Mouse (Mus musculus): Measurements from ENCODE around the gene Snx18. TPM values are rescaled to one million over a fixed set of nuclear protein-coding genes. Genes with fewer than 3 reads are reported as not detected.

Snx18 gene
- total and polyA plus RNA-seq, 2 experiments from 2014 or later: 11.1 to 38.2 TPM

DNA sequence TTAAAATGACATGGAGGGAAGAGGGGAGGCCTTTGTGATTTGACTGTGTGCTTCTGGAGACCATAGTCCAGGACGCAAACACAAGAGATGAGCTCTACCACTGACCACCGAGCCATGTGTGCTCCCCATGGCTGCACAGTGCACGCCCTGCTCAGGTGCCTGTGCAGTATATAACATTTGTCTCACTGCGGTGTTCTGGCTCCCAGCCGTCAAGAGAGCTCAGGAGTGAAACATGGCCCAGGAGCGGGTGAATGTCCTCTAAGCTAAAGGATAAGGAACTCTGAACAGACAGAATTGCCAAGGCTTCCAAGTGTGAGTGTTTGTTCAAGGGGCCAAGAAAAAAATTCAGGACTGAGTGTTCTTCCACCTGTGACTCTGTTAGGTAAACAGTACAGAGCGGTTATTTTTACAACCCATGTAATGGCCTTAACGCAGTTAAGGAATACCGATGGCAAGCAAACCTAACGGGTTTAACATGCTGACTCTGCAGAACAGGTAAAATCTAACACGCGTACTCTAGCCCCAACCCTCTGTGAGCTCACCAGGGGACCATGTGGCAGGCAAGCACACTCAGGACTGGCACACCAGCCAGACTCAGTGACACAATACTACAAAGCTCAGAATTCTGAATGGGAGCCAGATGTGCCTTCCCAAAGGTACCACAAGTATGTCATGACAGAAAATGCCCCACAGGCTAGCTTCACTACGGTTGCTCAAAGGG is 21.4 kb downstream of the Snx18 start:
- no peak for TF ChIP-seq CTCF (IDR thresholded peaks at IDR 0.05; ENCODE audit: low read depth)
- Histone ChIP-seq H3K36me3 (ENCODE audit: insufficient read depth, low read length) (no peaks in the 10 kb centered on the region), H3K9me3 (ENCODE audit: low read length) (no peaks in the 10 kb centered on the region), H3K4me2 (ENCODE audit: low read depth, low read length) (no peak overlapping the region), H3K4me3 (ENCODE audit: low read length) (no peak overlapping the region), H3K9ac (replicated peaks; ENCODE audit: low read length) (no peak overlapping the region), H3K27ac (no peak overlapping the region), H3K4me1 (ENCODE audit: insufficient read depth, low read length) (peaks cover 4% of the 10 kb centered on the region; the same call in 1 of the 2 replicates), H3K27me3 (ENCODE audit: insufficient read depth, low read length) (no peaks in the 10 kb centered on the region)
- no peak; the same call in 1 of the 2 replicates for ATAC-seq
- 62% methylated on average over 13 of the region's 13 CpGs for WGBS
- no peak for DNase-seq (ENCODE audit: low spot score)

GRCm38 (mm10) chr13:113595987-113596386 is 22.4 kb downstream of the Snx18 start:
- ATAC-seq (peak; percentile 31; the same call in 1 of the 2 replicates), DNase-seq (ENCODE audit: low spot score) (no peak)
- H3K9ac ChIP-seq (replicated peaks; ENCODE audit: low read length): 0 out of 2 replicates have a peak overlapping the region, but pooled peaks have one; percentile 5
- H3K9me3 ChIP-seq (ENCODE audit: low read length): no peaks in the 10 kb centered on the region
- 30% methylated on average over 8 of the region's 8 CpGs for WGBS
- H3K27ac ChIP-seq: no peak overlapping the region
- peaks cover 4% of the 10 kb centered on the region; the same call in 1 of the 2 replicates for H3K4me1 ChIP-seq (ENCODE audit: insufficient read depth, low read length)
- no peaks in the 10 kb centered on the region for H3K36me3 ChIP-seq (ENCODE audit: insufficient read depth, low read length)
- H3K4me2 ChIP-seq (ENCODE audit: low read depth, low read length): no peak overlapping the region
- no peak overlapping the region for H3K4me3 ChIP-seq (ENCODE audit: low read length)
- TF ChIP-seq CTCF (IDR thresholded peaks at IDR 0.05; ENCODE audit: low read depth): peak; percentile 25; the same call in 1 of the 2 replicates
- no peaks in the 10 kb centered on the region for H3K27me3 ChIP-seq (ENCODE audit: insufficient read depth, low read length)

DNA sequence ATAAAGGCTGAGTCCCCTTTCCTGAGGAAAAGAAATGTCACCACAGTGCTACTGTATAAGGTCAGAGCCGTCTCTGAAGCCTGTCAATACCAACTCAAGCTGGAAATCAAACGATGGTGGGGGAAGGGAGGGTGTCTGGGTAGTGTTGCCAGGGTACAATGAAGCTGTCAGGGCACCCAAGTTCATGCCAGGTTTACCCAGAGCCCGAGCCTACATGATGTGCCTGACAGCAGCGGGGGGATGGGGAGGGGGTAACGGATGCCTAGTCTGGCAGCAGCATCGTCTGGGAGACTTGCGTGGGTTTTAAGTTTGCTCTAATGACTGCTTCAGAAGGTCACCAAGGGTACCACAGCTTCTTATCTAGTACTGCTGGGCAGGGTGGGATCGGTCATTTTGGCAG is 23.1 kb downstream of the Snx18 start:
- WGBS: 28% methylated on average over 8 of the region's 8 CpGs
- Histone ChIP-seq H3K9ac (replicated peaks; ENCODE audit: low read length) (no peak overlapping the region), H3K9me3 (ENCODE audit: low read length) (no peaks in the 10 kb centered on the region), H3K4me1 (ENCODE audit: insufficient read depth, low read length) (peaks cover 4% of the 10 kb centered on the region; the same call in 1 of the 2 replicates), H3K4me3 (ENCODE audit: low read length) (no peak overlapping the region), H3K36me3 (ENCODE audit: insufficient read depth, low read length) (no peaks in the 10 kb centered on the region), H3K27ac (no peak overlapping the region), H3K4me2 (ENCODE audit: low read depth, low read length) (no peak overlapping the region), H3K27me3 (ENCODE audit: insufficient read depth, low read length) (no peaks in the 10 kb centered on the region)
- ATAC-seq: peak; percentile 38
- DNase-seq (ENCODE audit: low spot score): peak; percentile 29
- no peak for TF ChIP-seq CTCF (IDR thresholded peaks at IDR 0.05; ENCODE audit: low read depth)

GRCm38 (mm10) chr13:113594361-113594760 is 24.0 kb downstream of the Snx18 start:
- H3K4me1 ChIP-seq (ENCODE audit: insufficient read depth, low read length): peaks cover 4% of the 10 kb centered on the region; the same call in 1 of the 2 replicates
- H3K27me3 ChIP-seq (ENCODE audit: insufficient read depth, low read length): no peaks in the 10 kb centered on the region
- ATAC-seq: no peak
- no peak for TF ChIP-seq CTCF (IDR thresholded peaks at IDR 0.05; ENCODE audit: low read depth)
- H3K4me2 ChIP-seq (ENCODE audit: low read depth, low read length): no peak overlapping the region
- 68% methylated on average over 12 of the region's 12 CpGs for WGBS
- H3K9me3 ChIP-seq (ENCODE audit: low read length): no peaks in the 10 kb centered on the region
- no peaks in the 10 kb centered on the region for H3K36me3 ChIP-seq (ENCODE audit: insufficient read depth, low read length)
- no peak overlapping the region for H3K9ac ChIP-seq (replicated peaks; ENCODE audit: low read length)
- no peak overlapping the region for H3K4me3 ChIP-seq (ENCODE audit: low read length)
- no peak for DNase-seq (ENCODE audit: low spot score)
- H3K27ac ChIP-seq: no peak overlapping the region

- Histone ChIP-seq H3K27ac (no peak overlapping the region), H3K9me3 (ENCODE audit: low read length) (no peaks in the 10 kb centered on the region), H3K4me3 (ENCODE audit: low read length) (no peak overlapping the region), H3K9ac (replicated peaks; ENCODE audit: low read length) (no peak overlapping the region), H3K4me1 (ENCODE audit: insufficient read depth, low read length) (peaks cover 4% of the 10 kb centered on the region; the same call in 1 of the 2 replicates), H3K4me2 (ENCODE audit: low read depth, low read length) (no peak overlapping the region), H3K27me3 (ENCODE audit: insufficient read depth, low read length) (no peaks in the 10 kb centered on the region), H3K36me3 (ENCODE audit: insufficient read depth, low read length) (no peaks in the 10 kb centered on the region)
- DNase-seq (ENCODE audit: low spot score): no peak
- no peak for TF ChIP-seq CTCF (IDR thresholded peaks at IDR 0.05; ENCODE audit: low read depth)
- 81% methylated on average over 17 of the region's 17 CpGs for whole genome bisulfite sequencing
- no peak for ATAC-seq
Observed at GRCm38 (mm10) chr13:113593711-113594110, 24.7 kb downstream of the Snx18 start.

GRCm38 (mm10) chr13:113592703-113593200 is 25.6 kb downstream of the Snx18 start:
- H3K27ac ChIP-seq: no peak overlapping the region
- no peaks in the 10 kb centered on the region for H3K36me3 ChIP-seq (ENCODE audit: insufficient read depth, low read length)
- no peak for TF ChIP-seq CTCF (IDR thresholded peaks at IDR 0.05; ENCODE audit: low read depth)
- 80% methylated on average over 13 of the region's 13 CpGs for WGBS
- peaks cover 7% of the 10 kb centered on the region; the same call in 1 of the 2 replicates for H3K4me1 ChIP-seq (ENCODE audit: insufficient read depth, low read length)
- no peak overlapping the region for H3K4me2 ChIP-seq (ENCODE audit: low read depth, low read length)
- no peak overlapping the region for H3K4me3 ChIP-seq (ENCODE audit: low read length)
- ATAC-seq (no peak), DNase-seq (ENCODE audit: low spot score) (no peak)
- no peak overlapping the region for H3K9ac ChIP-seq (replicated peaks; ENCODE audit: low read length)
- H3K9me3 ChIP-seq (ENCODE audit: low read length): no peaks in the 10 kb centered on the region
- no peaks in the 10 kb centered on the region for H3K27me3 ChIP-seq (ENCODE audit: insufficient read depth, low read length)

- no peak overlapping the region for H3K9ac ChIP-seq (replicated peaks; ENCODE audit: low read length)
- H3K9me3 ChIP-seq (ENCODE audit: low read length): no peaks in the 10 kb centered on the region
- H3K4me3 ChIP-seq (ENCODE audit: low read length): no peak overlapping the region
- no peak overlapping the region for H3K4me2 ChIP-seq (ENCODE audit: low read depth, low read length)
- no peaks in the 10 kb centered on the region for H3K27me3 ChIP-seq (ENCODE audit: insufficient read depth, low read length)
- 82% methylated on average over 11 of the region's 11 CpGs for WGBS
- ATAC-seq (no peak), DNase-seq (ENCODE audit: low spot score) (no peak)
- H3K27ac ChIP-seq: no peak overlapping the region
- no peak for TF ChIP-seq CTCF (IDR thresholded peaks at IDR 0.05; ENCODE audit: low read depth)
- 0 out of 2 replicates have a peak, but pooled peaks cover 13% of the 10 kb centered on the region for H3K4me1 ChIP-seq (ENCODE audit: insufficient read depth, low read length)
- no peaks in the 10 kb centered on the region for H3K36me3 ChIP-seq (ENCODE audit: insufficient read depth, low read length)
Observed at GRCm38 (mm10) chr13:113591336-113591735, 27.0 kb downstream of the Snx18 start.

Measured in hindbrain, postnatal 0 days (tissue).